Mouse (Mus musculus) forebrain, postnatal 0 days (tissue): ENCODE results near the gene Cpd. TPM values are rescaled to one million over a fixed set of nuclear protein-coding genes. Genes with fewer than 3 reads are reported as not detected.
A peak's percentile ranks its signal among the peaks of the same experiment; 100 is the strongest.
"Not testable (repeated sequence)": the region's sequence is repeated elsewhere in the genome, so short reads cannot be mapped to it uniquely, and the experiment has no call there.

Experiments
- ATAC-seq: fragments of 200-750 bp; cut with Nextera tagmentation; 2 replicates; pipeline ENCODE4 v1.8.0; 2017; ENCODE audit warnings: mild to moderate bottlenecking, moderate library complexity
- DNase-seq: peaks from one replicate; pipeline ENCODE4 v3.0.0-alpha.2; 2015
- H3K27ac ChIP-seq: fragments of 300-500 bp; sonication (generic); 2 replicates; pipeline ENCODE4 v1.5.1; 2014; ENCODE audit warnings: low read depth, mild to moderate bottlenecking, antibody characterized with exemption, low read length, moderate library complexity, mixed read lengths
- H3K27me3 ChIP-seq: fragments of 300-500 bp; sonication (generic); 2 replicates; pipeline ENCODE4 v1.6.1; 2014; ENCODE audit warnings: mild to moderate bottlenecking, low read length, mixed read lengths; ENCODE audit not compliant: insufficient read depth
- H3K36me3 ChIP-seq: fragments of 300-500 bp; sonication (generic); 2 replicates; pipeline ENCODE4 v1.6.1; 2014; ENCODE audit warnings: mild to moderate bottlenecking, moderate library complexity; ENCODE audit not compliant: insufficient read depth
- H3K4me1 ChIP-seq: fragments of 300-500 bp; sonication (generic); 2 replicates; pipeline ENCODE4 v1.6.1; 2014; ENCODE audit warnings: antibody characterized with exemption; ENCODE audit not compliant: insufficient read depth
- H3K4me2 ChIP-seq: fragments of 300-500 bp; sonication (generic); 2 replicates; pipeline ENCODE4 v1.6.1; 2014; ENCODE audit warnings: low read depth, mild to moderate bottlenecking, moderate library complexity
- H3K4me3 ChIP-seq: fragments of 300-500 bp; sonication (generic); 2 replicates; pipeline ENCODE4 v1.5.1; 2014; ENCODE audit warnings: low read depth, low read length, mixed read lengths
- H3K9ac ChIP-seq: fragments of 300-500 bp; sonication (generic); 2 replicates; pipeline ENCODE4 v1.6.1; 2014; ENCODE audit warnings: mild to moderate bottlenecking
- H3K9me3 ChIP-seq: fragments of 300-500 bp; sonication (generic); 2 replicates; pipeline ENCODE4 v1.6.1; 2016; ENCODE audit warnings: low read length
- CTCF ChIP-seq: sonication (generic); IDR thresholded peaks from 2 replicates; pipeline ENCODE4 v1.5.1; 2016; ENCODE audit warnings: antibody characterized with exemption, control low read depth, low read depth
- WGBS: fragments of 180-500 bp; shearing (Covaris S2); extraction: QIAGEN DNeasy Blood & Tissue Kit; methylation state at CpG from one replicate; pipeline ENCODE4 v1.1.7; 2014; 5-methylcytosine and 5-hydroxymethylcytosine counted together
- polyA plus RNA-seq: library from polyadenylated mRNA; unstranded; fragments of >200 nt; fragmentation: Nextera tagmentation; extraction: Ambion mirVana; gene quantifications from 2 replicates; pipeline ENCODE4 v1.2.1, GENCODE M21; 2015
- total RNA-seq: library from RNA; depleted of rRNA; stranded (reverse); fragments of >200 nt; gene quantifications from 2 replicates; pipeline ENCODE4 v1.2.3, GENCODE M21; 2014

Cpd gene
- total and polyA plus RNA-seq, 2 experiments from 2014 or later, result 5.6 to 44.0 TPM

GRCm38 (mm10) chr11:76809450-76809849 is 37.4 kb downstream of the Cpd start:
- Histone ChIP-seq H3K27me3 (no peaks in the 10 kb centered on the region), H3K4me2 (no peak overlapping the region), H3K27ac (peak overlapping the region; percentile 62; the same call in 1 of the 2 replicates), H3K9me3 (no peaks in the 10 kb centered on the region), H3K9ac (0 out of 2 replicates have a peak overlapping the region, but pooled peaks have one; percentile 3), H3K4me1 (0 out of 2 replicates have a peak, but pooled peaks cover 4% of the 10 kb centered on the region), H3K4me3 (no peak overlapping the region), H3K36me3 (peaks cover 39% of the 10 kb centered on the region)
- ATAC-seq (peak; percentile 75), DNase-seq (peak; percentile 59)
- WGBS, result 42% methylated on average over 3 of the region's 3 CpGs
- no peak for TF ChIP-seq CTCF

GRCm38 (mm10) chr11:76808550-76808949 is 38.3 kb downstream of the Cpd start:
- Histone ChIP-seq H3K9ac (no peak overlapping the region), H3K9me3 (no peaks in the 10 kb centered on the region), H3K4me1 (0 out of 2 replicates have a peak, but pooled peaks cover 4% of the 10 kb centered on the region), H3K27me3 (no peaks in the 10 kb centered on the region), H3K27ac (no peak overlapping the region), H3K4me3 (no peak overlapping the region), H3K4me2 (no peak overlapping the region), H3K36me3 (peaks cover 46% of the 10 kb centered on the region)
- TF ChIP-seq CTCF, result no peak
- WGBS, result 89% methylated on average over 7 of the region's 7 CpGs
- ATAC-seq (no peak), DNase-seq (no peak)

DNA sequence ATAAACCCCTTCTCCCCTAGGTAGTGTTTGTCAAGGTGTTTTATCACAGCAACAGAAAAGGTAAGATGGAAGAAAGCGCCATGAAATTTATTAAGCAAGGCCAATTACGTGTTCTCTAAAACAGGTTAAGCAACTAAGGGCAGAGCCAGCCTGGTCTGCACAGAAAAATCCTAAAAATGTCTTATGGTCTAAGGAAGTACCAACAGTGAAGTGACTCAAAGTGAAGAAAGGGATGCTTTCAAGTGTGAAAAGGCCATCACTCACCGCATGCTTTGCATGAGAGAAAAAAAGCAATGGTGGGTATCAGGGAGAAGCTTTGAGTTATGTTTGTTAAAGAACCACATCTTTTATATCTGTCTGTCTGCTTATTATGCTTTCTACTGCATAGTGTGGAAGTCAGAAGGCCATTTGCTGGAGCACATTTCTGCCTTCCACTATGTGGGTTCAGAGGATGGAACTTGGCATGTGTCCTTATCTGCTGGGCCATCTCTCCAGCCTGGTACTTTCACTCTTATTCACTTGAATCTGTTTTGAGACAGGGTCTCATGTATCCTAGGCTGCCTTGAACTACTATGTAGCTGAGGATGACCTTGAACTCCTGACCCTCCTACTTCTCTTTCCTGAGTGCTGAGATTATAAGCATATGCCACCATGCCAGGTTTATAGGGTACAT is 39.7 kb downstream of the Cpd start:
- no peak overlapping the region for H3K4me2 ChIP-seq
- H3K4me3 ChIP-seq, result no peak overlapping the region
- H3K9ac ChIP-seq, result no peak overlapping the region
- WGBS, result 97% methylated on average over 3 of the region's 3 CpGs
- H3K27ac ChIP-seq, result no peak overlapping the region
- 0 out of 2 replicates have a peak, but pooled peaks cover 4% of the 10 kb centered on the region for H3K4me1 ChIP-seq
- no peak for TF ChIP-seq CTCF
- DNase-seq, result no peak
- peaks cover 52% of the 10 kb centered on the region for H3K36me3 ChIP-seq
- H3K9me3 ChIP-seq, result no peaks in the 10 kb centered on the region
- ATAC-seq, result no peak
- H3K27me3 ChIP-seq, result no peaks in the 10 kb centered on the region

DNA sequence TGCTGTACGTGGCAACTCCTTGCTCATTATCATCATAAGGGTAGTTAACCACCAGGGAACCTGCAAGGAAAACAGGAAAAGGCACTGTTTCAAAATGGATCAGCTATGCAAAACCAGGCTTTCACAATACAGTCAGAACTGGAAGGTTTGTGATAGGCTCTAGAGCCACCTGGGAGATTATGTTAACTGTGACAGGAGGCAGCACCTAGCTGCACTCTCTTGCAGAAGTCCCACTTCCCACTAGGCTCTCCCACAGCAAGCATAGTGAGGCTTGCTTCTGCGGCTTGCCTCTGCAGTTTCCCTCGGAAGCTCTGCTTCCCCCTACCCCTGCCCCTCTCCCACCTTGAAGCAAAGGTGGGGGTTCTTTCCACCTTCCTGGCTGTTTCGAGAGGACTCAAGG is 40.8 kb downstream of the Cpd start:
- H3K27me3 ChIP-seq, result no peaks in the 10 kb centered on the region
- H3K4me2 ChIP-seq, result no peak overlapping the region
- H3K4me3 ChIP-seq, result no peak overlapping the region
- ATAC-seq (no peak), DNase-seq (no peak)
- H3K9me3 ChIP-seq, result no peaks in the 10 kb centered on the region
- no peak for TF ChIP-seq CTCF
- H3K36me3 ChIP-seq, result peaks cover 60% of the 10 kb centered on the region
- 82% methylated on average over 4 of the region's 4 CpGs for WGBS
- 0 out of 2 replicates have a peak, but pooled peaks cover 4% of the 10 kb centered on the region for H3K4me1 ChIP-seq
- H3K9ac ChIP-seq, result no peak overlapping the region
- no peak overlapping the region for H3K27ac ChIP-seq

- peaks cover 55% of the 10 kb centered on the region for H3K36me3 ChIP-seq
- not testable (repeated sequence) for H3K9ac ChIP-seq, DNase-seq, ATAC-seq, H3K27me3 ChIP-seq, H3K4me3 ChIP-seq, H3K27ac ChIP-seq, H3K4me2 ChIP-seq, H3K4me1 ChIP-seq, H3K9me3 ChIP-seq
- 92% methylated on average over 4 of the region's 4 CpGs for WGBS
Measured at GRCm38 (mm10) chr11:76805072-76805471, 41.7 kb downstream of the Cpd start.

GRCm38 (mm10) chr11:76803266-76803665 is 43.6 kb downstream of the Cpd start:
- ATAC-seq, result no peak
- H3K27me3 ChIP-seq, result no peaks in the 10 kb centered on the region
- H3K4me3 ChIP-seq, result no peak overlapping the region
- TF ChIP-seq CTCF, result no peak
- H3K4me2 ChIP-seq, result no peak overlapping the region
- peaks cover 61% of the 10 kb centered on the region for H3K36me3 ChIP-seq
- WGBS, result 92% methylated on average over 3 of the region's 3 CpGs
- no peak overlapping the region for H3K9ac ChIP-seq
- H3K9me3 ChIP-seq, result no peaks in the 10 kb centered on the region
- H3K4me1 ChIP-seq, result no peaks in the 10 kb centered on the region
- DNase-seq, result no peak
- H3K27ac ChIP-seq, result no peak overlapping the region

- no peaks in the 10 kb centered on the region for H3K9me3 ChIP-seq
- H3K4me3 ChIP-seq, result no peak overlapping the region
- ATAC-seq (no peak), DNase-seq (no peak)
- H3K4me2 ChIP-seq, result no peak overlapping the region
- TF ChIP-seq CTCF, result no peak
- no peaks in the 10 kb centered on the region for H3K4me1 ChIP-seq
- no peaks in the 10 kb centered on the region for H3K27me3 ChIP-seq
- WGBS, result 91% methylated on average over 6 of the region's 6 CpGs
- peaks cover 48% of the 10 kb centered on the region for H3K36me3 ChIP-seq
- H3K9ac ChIP-seq, result no peak overlapping the region
- no peak overlapping the region for H3K27ac ChIP-seq
Measured at GRCm38 (mm10) chr11:76797236-76797635, 49.6 kb downstream of the Cpd start.
